Mouse (Mus musculus) megakaryocyte-erythroid progenitor cell, adult 5-6 weeks (primary cell): ENCODE results near the gene Unk. TPM values are rescaled to one million over a fixed set of nuclear protein-coding genes. Genes with fewer than 3 reads are reported as not detected.

ENCODE experiments used
- total RNA-seq, 2 experiments: library from RNA; stranded (forward) in 1 of 2; stranded (reverse) in 1 of 2; fragments of 200-1000, 215-1000 nt in 1 of 2; fragments of >200 nt in 1 of 2; fragmentation: Nextera tagmentation in 1 of 2; gene quantifications; 2 replicates each; pipeline ENCODE4 v1.2.3; 2014 to 2017

The Unk gene
- total RNA-seq, 2 experiments from 2014 or later, result 11.0 to 27.0 TPM

Other genes starting within 250 kb of the Unk start
- 9.5 and 9.8 TPM in 2 replicates for gene Caskin2, start 216.7 kb upstream of the Unk start, total RNA-seq (2014; fragmentation: Nextera tagmentation)
- gene Caskin2, start 216.7 kb upstream of the Unk start, total RNA-seq (2017), result 1.4 and 3.7 TPM in 2 replicates
- gene Tsen54, start 215.6 kb upstream of the Unk start, total RNA-seq (2014; fragmentation: Nextera tagmentation), result 20.4 and 32.6 TPM in 2 replicates
- gene Tsen54, start 215.6 kb upstream of the Unk start, total RNA-seq (2017), result 16.8 and 17.1 TPM in 2 replicates
- gene Llgl2, start 206.3 kb upstream of the Unk start, total RNA-seq (2014; fragmentation: Nextera tagmentation), result 8.9 and 12.7 TPM in 2 replicates
- 4.0 and 8.0 TPM in 2 replicates for gene Llgl2, start 206.3 kb upstream of the Unk start, total RNA-seq (2017)
- gene Myo15b, start 171.9 kb upstream of the Unk start, total RNA-seq (2014; fragmentation: Nextera tagmentation), result 0.11 TPM in 1 of 2 replicates, not detected in the other
- gene Myo15b, start 171.9 kb upstream of the Unk start, total RNA-seq (2017), result 0.69 TPM in 1 of 2 replicates, not detected in the other
- gene Smim5, start 130.4 kb upstream of the Unk start, total RNA-seq (2014; fragmentation: Nextera tagmentation), result 40.3 and 83.8 TPM in 2 replicates
- gene Smim5, start 130.4 kb upstream of the Unk start, total RNA-seq (2017), result 24.6 and 29.4 TPM in 2 replicates
- gene Smim6, start 118.3 kb upstream of the Unk start, total RNA-seq (2014; fragmentation: Nextera tagmentation), result 2.0 and 5.2 TPM in 2 replicates
- gene Smim6, start 118.3 kb upstream of the Unk start, total RNA-seq (2017), result not detected in 2 replicates
- 20.8 and 33.2 TPM in 2 replicates for gene Sap30bp, start 97.0 kb upstream of the Unk start, total RNA-seq (2014; fragmentation: Nextera tagmentation)
- gene Sap30bp, start 97.0 kb upstream of the Unk start, total RNA-seq (2017), result 251 and 314 TPM in 2 replicates
- gene Recql5, start 96.8 kb upstream of the Unk start, total RNA-seq (2014; fragmentation: Nextera tagmentation), result 19.7 and 22.7 TPM in 2 replicates
- gene Recql5, start 96.8 kb upstream of the Unk start, total RNA-seq (2017), result 17.0 and 21.0 TPM in 2 replicates
- 0.07 and 0.37 TPM in 2 replicates for gene Itgb4, start 55.6 kb upstream of the Unk start, total RNA-seq (2014; fragmentation: Nextera tagmentation)
- 0.65 TPM in 1 of 2 replicates, not detected in the other for gene Itgb4, start 55.6 kb upstream of the Unk start, total RNA-seq (2017)
- gene Galk1, start 17.6 kb upstream of the Unk start, total RNA-seq (2014; fragmentation: Nextera tagmentation), result 31.7 and 35.1 TPM in 2 replicates
- 29.7 and 39.5 TPM in 2 replicates for gene Galk1, start 17.6 kb upstream of the Unk start, total RNA-seq (2017)
- gene H3f3b, start 2.4 kb upstream of the Unk start, total RNA-seq (2014; fragmentation: Nextera tagmentation), result 594 and 607 TPM in 2 replicates
- gene H3f3b, start 2.4 kb upstream of the Unk start, total RNA-seq (2017), result 709 and 905 TPM in 2 replicates
- 47.1 and 58.7 TPM in 2 replicates for gene Unc13d, start 47.6 kb downstream of the Unk start, total RNA-seq (2014; fragmentation: Nextera tagmentation)
- gene Unc13d, start 47.6 kb downstream of the Unk start, total RNA-seq (2017), result 24.8 and 36.3 TPM in 2 replicates
- gene Wbp2, start 56.7 kb downstream of the Unk start, total RNA-seq (2014; fragmentation: Nextera tagmentation), result 57.6 and 94.8 TPM in 2 replicates
- gene Wbp2, start 56.7 kb downstream of the Unk start, total RNA-seq (2017), result 21.2 and 23.9 TPM in 2 replicates
- gene Trim47, start 96.9 kb downstream of the Unk start, total RNA-seq (2014; fragmentation: Nextera tagmentation), result 8.7 and 12.2 TPM in 2 replicates
- gene Trim47, start 96.9 kb downstream of the Unk start, total RNA-seq (2017), result 2.3 and 6.5 TPM in 2 replicates
- gene Trim65, start 100.8 kb downstream of the Unk start, total RNA-seq (2014; fragmentation: Nextera tagmentation), result 17.4 and 20.5 TPM in 2 replicates
- 8.2 and 8.3 TPM in 2 replicates for gene Trim65, start 100.8 kb downstream of the Unk start, total RNA-seq (2017)
- gene Mrpl38, start 108.5 kb downstream of the Unk start, total RNA-seq (2014; fragmentation: Nextera tagmentation), result 79.8 and 89.1 TPM in 2 replicates
- 39.6 and 49.6 TPM in 2 replicates for gene Mrpl38, start 108.5 kb downstream of the Unk start, total RNA-seq (2017)
- gene Fbf1, start 137.8 kb downstream of the Unk start, total RNA-seq (2014; fragmentation: Nextera tagmentation), result 27.2 and 30.0 TPM in 2 replicates
- 21.6 and 32.0 TPM in 2 replicates for gene Fbf1, start 137.8 kb downstream of the Unk start, total RNA-seq (2017)
- gene Ten1, start 168.5 kb downstream of the Unk start, total RNA-seq (2014; fragmentation: Nextera tagmentation), result 82.7 and 85.5 TPM in 2 replicates
- gene Ten1, start 168.5 kb downstream of the Unk start, total RNA-seq (2017), result 28.1 and 28.8 TPM in 2 replicates
- gene Acox1, start 168.7 kb downstream of the Unk start, total RNA-seq (2014; fragmentation: Nextera tagmentation), result 18.2 and 21.3 TPM in 2 replicates
- 19.9 and 27.1 TPM in 2 replicates for gene Acox1, start 168.7 kb downstream of the Unk start, total RNA-seq (2017)
- 0.32 TPM in 1 of 2 replicates, not detected in the other for gene Evpl, start 207.8 kb downstream of the Unk start, total RNA-seq (2014; fragmentation: Nextera tagmentation)
- gene Evpl, start 207.8 kb downstream of the Unk start, total RNA-seq (2017), result 0.69 and 0.80 TPM in 2 replicates
- gene Srp68, start 243.9 kb downstream of the Unk start, total RNA-seq (2014; fragmentation: Nextera tagmentation), result 68.2 and 80.6 TPM in 2 replicates
- gene Srp68, start 243.9 kb downstream of the Unk start, total RNA-seq (2017), result 43.9 and 64.9 TPM in 2 replicates